Mouse (Mus musculus) mouse embryonic stem cell (cell line): ENCODE measurements around the gene Blvrb.
"Not testable (repeated sequence)": the region's sequence is repeated elsewhere in the genome, so short reads cannot be mapped to it uniquely, and the experiment has no call there.

Source experiments
- in situ Hi-C, 2 experiments: fragments of 300-500 bp; cut with MboI; formaldehyde crosslinking; loops; 1 replicate in 1 of 2; 3 replicates in 1 of 2; pipeline ENCODE4 v1.14.3; 2019 to 2020; ENCODE audit warnings: low sequenced_read_pairs in 2 of 2, low pct_unique_long_range_greater_than_20kb in 1 of 2, mixed read lengths in 1 of 2; ENCODE audit not compliant: unreplicated experiment in 1 of 2

Gene Blvrb

DNA sequence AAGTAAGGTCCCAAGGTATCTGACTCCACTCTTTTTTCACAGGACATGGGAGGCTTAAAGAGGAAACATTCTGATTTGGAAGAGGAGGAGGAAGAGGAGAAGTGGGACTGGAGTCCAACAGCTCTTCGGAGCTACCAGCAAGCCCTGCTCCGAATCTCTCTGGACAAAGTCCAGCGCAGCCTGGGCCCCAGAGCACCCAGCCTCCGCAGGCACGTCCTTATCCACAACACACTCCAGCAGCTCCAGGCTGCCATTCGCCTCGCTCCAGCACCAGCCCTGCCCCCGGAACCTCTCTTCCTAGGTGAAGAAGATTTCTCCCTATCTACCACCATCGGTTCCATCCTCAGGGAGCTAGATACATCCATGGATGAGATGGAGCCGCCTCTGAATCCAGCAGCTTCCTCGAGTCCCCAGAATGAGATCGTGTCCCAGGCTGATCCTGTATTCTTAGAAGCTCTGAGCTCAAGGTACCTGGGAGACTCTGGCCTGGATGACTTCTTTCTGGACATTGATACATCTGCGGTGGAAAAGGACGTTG, 28.4 kb downstream of the Blvrb start:
- in situ Hi-C loops: no loop called here

GRCm38 (mm10) chr7:27478561-27478960, 30.8 kb downstream of the Blvrb start:
- in situ Hi-C loops: no loop called here

- in situ Hi-C loops: no loop called here
These were observed 32.0 kb downstream of the Blvrb start for GRCm38 (mm10) chr7:27479750-27480149.

- in situ Hi-C loops: no loop called here
These were observed 32.7 kb downstream of the Blvrb start for GRCm38 (mm10) chr7:27480506-27480905.

- in situ Hi-C loops: no loop called here
These were observed 33.3 kb downstream of the Blvrb start for GRCm38 (mm10) chr7:27480927-27481626.

GRCm38 (mm10) chr7:27481627-27481969, 33.8 kb downstream of the Blvrb start:
- in situ Hi-C loops: no loop called here

DNA sequence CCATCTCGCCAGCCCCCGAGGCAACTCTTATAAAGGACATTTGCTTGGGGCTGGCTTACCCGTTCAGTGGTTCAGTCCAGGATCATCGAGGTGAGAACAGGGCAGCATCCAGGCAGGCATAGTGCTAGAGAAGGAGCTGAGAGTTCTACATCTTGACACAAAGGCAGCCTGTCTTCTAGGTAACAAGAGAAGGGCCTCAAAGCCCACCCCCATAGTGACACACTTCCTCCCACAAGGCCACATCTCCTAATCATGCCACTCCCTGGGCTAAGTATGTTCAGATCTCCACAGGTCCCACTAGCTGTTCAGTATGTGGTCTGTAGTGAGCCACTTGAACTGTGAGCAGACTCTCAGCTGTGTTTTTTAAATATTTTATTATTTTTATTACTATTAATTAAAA, 36.1 kb downstream of the Blvrb start:
- in situ Hi-C loops: no loop called here

- in situ Hi-C loops: no loop called here
These were observed 38.5 kb downstream of the Blvrb start for GRCm38 (mm10) chr7:27486102-27486769.

DNA sequence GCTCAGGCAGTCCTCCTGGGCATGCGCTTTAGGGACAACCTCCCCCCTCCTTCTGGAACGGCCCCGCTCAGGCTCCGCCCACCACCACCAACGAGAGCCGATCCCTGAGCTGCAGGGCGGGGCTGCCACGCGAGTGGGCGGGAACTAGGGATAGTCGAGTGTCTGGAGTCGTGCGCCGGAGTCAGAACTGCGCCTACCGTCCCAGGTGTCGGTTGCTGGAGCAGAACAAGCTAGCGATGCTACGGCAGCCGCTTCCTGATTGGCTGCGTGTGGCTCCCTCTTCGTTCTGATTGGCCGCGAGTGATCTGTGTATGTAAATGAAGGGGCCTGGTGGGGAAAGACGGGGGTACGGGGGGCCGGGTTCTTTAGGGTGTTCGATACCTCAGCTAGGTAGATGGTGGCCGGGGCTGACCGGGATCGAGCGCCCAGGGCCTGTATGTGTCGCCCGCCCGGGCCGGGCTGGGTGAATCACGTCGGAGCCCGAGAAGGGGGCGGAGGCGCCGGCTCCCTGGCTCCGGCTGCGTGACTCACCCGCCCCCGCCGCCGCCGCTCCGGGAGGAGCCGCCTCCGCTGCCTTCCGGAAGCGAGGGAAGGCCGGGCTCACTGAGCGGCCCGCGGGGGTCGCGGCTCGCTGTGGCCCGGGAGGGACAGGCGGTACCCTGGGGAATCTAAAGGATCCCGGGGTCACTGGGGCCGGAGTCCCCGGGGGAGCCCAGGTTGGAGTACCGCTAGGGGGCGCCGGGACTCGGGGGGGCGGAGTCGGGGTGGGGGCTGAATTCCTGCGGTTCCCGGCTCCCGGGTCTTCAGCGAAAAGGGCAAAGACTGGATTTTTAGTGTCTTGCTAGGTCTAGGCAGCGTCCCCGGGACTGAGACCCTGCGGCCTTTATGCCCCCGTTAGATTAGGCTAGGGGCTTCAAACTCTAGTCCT, 39.3 kb downstream of the Blvrb start, which contains the start of gene Sertad1:
Sertad1 (plus strand) TSS at position 141 of the 928 bp plus-strand sequence.
- in situ Hi-C loops: no loop called here

GRCm38 (mm10) chr7:27487740-27488268, 40.0 kb downstream of the Blvrb start:
- in situ Hi-C loops: no loop called here

DNA sequence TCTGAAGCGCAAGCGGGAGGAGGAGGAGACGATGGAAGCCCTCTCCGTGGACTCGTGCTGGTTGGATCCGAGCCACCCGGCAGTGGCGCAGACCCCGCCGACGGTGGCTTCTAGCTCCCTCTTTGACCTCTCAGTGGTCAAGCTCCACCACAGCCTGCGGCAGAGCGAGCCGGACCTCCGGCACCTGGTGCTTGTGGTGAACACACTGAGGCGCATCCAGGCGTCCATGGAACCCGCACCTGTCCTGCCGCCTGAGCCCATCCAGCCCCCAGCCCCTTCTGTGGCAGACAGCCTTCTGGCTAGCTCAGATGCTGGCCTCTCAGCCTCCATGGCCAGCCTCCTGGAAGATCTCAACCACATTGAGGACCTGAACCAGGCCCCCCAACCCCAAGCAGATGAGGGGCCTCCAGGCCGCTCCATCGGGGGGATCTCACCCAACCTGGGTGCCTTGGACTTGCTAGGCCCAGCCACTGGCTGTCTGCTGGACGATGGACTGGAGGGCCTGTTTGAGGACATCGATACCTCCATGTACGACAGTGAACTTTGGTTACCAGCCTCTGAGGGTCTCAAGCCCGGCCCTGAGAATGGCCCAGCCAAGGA, 41.6 kb downstream of the Blvrb start:
- in situ Hi-C loops: no loop called here

DNA sequence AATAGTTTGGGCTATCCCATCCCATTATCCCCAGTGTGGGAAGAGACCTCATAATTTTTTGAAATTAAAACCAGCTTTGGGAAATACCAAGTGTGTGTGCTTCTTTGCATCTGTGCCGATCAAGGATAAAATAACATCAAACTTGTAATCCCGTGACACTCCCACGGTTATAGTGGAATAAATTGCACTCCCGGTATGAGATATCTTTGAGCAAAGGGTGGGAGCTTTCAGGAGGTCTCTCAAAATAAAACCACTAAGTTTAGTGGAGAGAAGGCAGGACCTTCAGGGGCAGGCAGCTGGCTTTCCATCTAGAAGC, 42.4 kb downstream of the Blvrb start:
- in situ Hi-C loops: no loop called here

DNA sequence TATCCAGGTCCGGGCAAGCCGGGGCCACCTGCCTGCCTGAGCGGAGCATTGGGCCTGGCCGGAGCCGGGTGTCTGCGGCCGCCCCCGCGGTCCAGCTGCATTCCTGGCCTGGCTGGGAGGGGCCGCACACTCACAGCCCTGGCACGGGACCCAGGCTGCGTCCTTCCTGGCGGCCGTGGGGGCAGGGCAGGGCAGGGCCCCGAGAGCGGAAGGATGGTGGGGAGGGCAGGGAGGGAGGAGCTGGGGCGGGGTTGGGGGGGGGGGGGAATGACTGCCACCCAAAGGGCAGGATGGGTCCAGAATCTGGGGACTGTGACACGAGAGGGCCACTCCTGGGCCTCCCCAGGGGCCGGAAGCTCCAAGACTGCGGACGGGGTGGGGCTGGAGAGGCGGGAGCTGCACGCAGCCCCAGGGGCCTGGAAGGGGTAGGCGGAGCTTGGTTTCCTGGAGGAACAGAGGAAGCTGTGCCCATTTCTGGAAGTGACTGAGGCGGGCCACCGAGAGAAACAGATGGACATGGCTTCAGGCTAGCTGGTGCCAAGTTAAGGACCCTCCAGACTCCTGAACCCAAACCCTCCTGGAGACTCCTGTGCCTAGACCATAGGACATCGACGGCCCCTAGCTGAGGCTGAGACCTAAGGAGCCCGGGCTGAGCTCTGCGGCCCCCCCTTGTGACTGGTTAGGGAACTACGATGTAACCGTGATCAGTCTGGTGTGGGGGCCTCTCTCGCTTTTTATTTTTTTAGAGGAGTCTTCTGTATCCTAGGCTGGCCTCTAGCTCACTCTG, 43.0 kb downstream of the Blvrb start:
- in situ Hi-C loops: no loop called here

GRCm38 (mm10) chr7:27491856-27492255, 44.1 kb downstream of the Blvrb start:
- in situ Hi-C loops: no loop called here

GRCm38 (mm10) chr7:27493022-27493421, 45.2 kb downstream of the Blvrb start:
- in situ Hi-C loops: no loop called here

DNA sequence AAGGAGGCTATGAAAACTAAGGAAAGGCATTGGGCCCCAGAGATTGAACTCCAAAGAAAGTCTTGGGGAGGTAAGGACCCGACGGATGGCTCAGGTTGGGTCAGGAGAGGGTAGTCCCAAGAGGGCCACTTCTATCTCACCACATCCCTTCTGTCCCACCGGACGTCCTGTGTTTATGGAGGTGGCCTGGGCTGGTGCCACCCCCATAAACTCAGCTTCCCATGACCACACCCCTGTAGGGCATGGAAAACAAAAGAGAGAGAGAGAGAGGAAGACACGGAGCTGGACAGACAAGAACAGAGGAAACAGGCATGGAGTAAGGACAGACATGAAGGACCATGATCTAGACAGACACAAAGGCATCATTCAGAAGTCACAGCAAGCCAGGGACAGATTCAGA, 45.7 kb downstream of the Blvrb start:
- in situ Hi-C loops: no loop called here

DNA sequence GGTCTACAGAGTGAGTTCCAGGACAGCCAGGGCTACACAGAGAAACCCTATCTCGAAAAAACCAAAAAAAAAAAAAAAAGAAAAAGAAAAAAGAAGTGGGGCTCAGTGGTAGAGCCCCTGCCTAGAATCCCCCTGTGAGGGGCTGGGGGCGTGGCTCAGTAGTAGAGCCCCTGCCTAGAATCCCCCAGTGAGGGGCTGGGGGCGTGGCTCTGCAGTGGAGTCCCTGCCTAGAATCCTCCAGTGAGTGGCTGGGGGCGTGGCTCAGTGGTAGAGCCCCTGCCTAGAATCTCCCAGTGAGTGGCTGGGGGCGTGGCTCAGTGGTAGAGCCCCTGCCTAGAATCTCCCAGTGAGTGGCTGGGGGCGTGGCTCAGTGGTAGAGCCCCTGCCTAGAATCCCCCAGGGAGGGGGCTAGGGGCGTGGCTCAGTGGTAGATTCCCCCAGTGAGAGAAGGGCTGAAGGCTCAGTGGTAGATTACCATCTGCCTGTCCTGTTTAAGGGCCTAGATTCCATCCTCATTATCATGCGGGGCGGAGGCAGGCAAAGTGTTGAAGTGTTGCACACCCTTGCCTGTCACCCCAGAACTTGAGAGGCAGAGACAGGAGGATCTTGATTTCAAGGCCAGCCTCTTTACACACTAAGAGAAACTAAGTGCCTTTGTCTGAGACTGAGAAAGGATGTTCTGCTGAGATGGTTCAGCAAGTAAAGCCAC, 47.0 kb downstream of the Blvrb start:
- in situ Hi-C loops: not testable (repeated sequence)
